Mouse (Mus musculus) megakaryocyte progenitor cell, adult 5-6 weeks (primary cell): Measurements from ENCODE around the gene Amer3. TPM values are rescaled to one million over a fixed set of nuclear protein-coding genes. Genes with fewer than 3 reads are reported as not detected.
A peak's percentile ranks its signal among the peaks of the same experiment; 100 is the strongest.
"Not testable (repeated sequence)": the region's sequence is repeated elsewhere in the genome, so short reads cannot be mapped to it uniquely, and the experiment has no call there.

ENCODE experiments used
- ATAC-seq: replicated peaks from 2 replicates; pipeline ENCODE4 v1.8.0; 2016; ENCODE audit warnings: mild to moderate bottlenecking, moderate TSS enrichment, inconsistent platforms; ENCODE audit not compliant: poor library complexity
- total RNA-seq, 2 experiments: library from RNA; stranded (forward) in 1 of 2; stranded (reverse) in 1 of 2; fragments of 157-497, 149-512 nt in 1 of 2; fragments of 200-1000 nt in 1 of 2; gene quantifications; 2 replicates each; pipeline versions ENCODE4 v1.2.3 to v1.2.4; 2015 to 2017

Gene Amer3
- total RNA-seq, 2 experiments from 2014 or later, result not detected

DNA sequence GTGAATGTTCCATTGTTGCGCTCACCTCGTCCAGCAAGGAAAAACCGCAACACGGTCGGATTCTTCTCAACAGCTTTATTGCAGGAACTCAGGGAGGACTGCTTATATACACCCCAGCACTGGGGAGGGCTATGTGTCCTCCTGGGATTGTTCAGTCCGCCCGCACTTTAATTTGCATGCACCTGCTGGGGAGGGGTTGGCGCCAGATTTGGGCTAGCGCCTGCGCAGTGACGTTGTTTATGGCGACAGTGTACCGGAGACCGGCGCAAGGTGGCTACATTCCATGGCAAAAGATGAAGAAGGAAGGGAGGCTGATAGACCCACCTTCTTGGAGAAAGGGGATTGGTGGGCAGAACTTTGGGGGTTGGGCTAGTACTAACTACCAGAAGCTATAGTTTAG is 20.5 kb downstream of the Amer3 start:
- no peak for ATAC-seq

DNA sequence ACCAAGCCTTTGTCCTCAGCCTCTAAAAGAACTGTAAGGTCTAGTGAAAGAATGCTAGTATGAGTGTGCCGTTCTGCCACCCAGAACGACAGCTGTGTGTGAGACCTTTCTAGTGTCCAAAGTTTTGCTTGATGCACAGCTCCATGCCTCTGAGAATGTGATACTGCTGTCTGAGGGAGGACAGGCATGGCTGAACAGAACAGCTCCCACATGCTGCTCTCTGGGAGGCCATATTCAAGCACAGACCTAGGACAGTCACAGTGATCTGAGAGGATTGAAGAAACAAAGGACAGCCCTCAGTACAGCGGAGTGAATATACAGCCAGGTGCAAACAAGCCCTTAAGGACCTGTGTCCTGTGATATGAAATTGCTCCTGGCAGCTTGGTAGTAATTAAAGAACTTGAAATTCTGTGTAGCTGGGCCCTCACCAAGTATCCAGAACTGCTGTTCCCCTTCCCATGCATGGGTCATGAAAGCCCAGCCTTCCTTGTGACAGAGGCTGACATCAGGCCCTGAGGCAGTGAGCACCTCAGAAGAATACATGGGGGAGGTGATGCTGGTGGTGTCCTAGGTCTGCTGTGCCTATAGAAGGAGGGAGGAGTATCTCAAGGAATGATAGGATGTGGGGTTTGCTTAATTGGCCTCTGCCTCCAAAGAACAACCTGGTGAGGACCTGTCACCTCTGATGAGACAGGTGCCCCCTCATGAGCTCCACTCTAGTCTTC is 22.0 kb downstream of the Amer3 start:
- ATAC-seq, result no peak

DNA sequence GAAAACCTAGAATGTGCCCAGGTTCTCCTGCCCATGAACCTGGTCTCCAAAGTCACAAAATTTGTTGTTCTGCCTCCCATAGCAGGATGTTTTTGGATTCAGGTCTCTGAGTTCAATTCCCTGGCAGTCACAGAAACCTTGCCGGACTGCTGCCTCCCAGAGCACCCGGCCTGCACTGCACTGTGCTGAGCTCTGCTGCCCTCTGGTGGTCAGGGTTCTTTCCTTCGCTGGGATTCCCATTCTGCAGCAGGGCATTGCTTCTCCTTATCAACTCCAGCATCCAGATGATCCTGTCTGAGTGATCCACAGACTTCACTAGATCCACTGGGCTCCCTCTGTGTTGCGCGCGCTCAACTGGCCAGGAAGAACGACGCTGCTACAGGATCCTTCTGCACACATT is 22.9 kb downstream of the Amer3 start:
- peak; percentile 100 for ATAC-seq

DNA sequence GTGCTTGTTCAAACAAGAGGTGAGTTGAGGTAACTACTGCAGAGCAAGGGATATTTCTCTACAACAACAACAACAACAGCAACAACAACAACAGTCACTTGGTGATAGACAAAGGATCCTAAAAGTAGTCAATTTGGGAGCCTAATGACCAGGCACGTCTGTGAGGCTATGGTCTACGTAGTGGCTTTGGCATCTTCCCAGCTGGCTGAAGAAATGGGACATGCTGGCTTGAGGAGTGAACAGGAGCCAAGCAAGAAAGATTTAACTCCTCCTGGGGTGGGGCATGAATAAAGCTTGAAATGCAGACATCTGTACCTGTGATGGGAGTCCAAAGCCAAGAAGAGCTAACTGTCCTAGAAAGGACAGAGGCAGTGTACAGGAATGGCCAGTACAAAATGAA is 34.3 kb downstream of the Amer3 start:
- ATAC-seq, result no peak

DNA sequence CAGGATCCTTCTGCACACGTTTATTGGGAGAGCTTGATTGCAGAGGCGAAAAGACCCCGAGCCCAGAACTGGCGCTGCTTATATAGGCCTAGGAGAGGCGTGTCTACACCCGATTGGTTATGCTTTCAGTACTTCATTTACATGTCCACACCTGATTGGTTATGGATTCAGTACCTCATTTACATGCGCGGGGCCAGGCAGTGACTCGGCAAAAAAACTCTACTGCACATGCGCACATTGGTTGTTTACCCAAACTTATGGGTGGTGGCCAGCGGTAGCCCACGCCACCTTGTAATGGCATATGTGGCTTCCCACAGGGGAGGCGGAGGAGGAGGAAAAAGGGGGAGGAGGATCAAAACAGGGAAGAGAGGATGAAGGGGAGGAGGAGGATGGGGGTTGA is 40.7 kb downstream of the Amer3 start:
- not testable (repeated sequence) for ATAC-seq

DNA sequence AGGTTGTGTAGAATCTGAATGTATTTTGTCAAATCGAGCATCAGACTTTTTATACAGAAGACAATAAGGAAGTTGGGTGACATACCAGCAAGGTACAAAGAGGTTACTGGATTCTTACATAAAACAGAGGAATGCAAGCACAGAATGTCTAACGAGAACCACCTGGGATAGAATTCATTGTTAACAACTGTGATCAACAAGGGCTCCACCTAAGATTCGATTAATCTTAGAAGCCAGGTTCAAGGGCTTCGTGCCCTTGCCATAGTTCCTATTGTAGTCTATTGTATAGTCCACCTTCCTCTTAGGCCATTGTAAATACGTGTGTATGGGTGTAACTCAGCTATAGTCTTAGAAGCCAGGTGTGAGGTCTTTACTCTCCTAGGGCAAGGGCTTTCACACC is 41.3 kb downstream of the Amer3 start:
- not testable (repeated sequence) for ATAC-seq

DNA sequence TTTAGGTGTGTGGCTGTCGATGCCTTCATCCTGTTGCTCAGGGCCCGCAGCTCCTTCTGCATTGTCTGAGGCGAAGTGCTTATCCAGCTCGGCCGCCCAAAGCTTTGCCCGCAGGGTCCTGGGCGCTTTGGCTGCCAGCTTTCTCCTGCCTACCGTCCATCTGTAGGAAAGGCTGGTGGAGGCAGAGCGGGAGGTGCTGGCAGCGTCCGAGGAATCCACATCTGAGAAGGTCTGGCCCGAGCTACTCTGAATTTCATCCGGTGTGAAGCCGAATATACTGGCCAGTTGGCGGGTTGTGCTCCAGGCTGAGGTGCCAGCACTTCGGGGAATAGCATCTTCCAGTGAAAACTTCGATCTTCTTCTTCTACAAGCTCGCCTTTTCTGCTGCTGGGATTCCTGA is 56.3 kb downstream of the Amer3 start:
- ATAC-seq, result no peak

Other genes starting within 250 kb of the Amer3 start
- 52.4 and 54.5 TPM in 2 replicates for gene Ccdc115, start 140.0 kb upstream of the Amer3 start, total RNA-seq (2015)
- gene Ccdc115, start 140.0 kb upstream of the Amer3 start, total RNA-seq (2017), result 65.5 and 65.9 TPM in 2 replicates
- gene Imp4, start 139.8 kb upstream of the Amer3 start, total RNA-seq (2015), result 53.6 and 69.7 TPM in 2 replicates
- gene Imp4, start 139.8 kb upstream of the Amer3 start, total RNA-seq (2017), result 29.5 and 32.1 TPM in 2 replicates
- gene Ptpn18, start 119.9 kb upstream of the Amer3 start, total RNA-seq (2015), result 51.7 and 55.5 TPM in 2 replicates
- 287 and 316 TPM in 2 replicates for gene Ptpn18, start 119.9 kb upstream of the Amer3 start, total RNA-seq (2017)
- 0.29 TPM in 1 of 2 replicates, not detected in the other for gene Prss39, start 81.2 kb upstream of the Amer3 start, total RNA-seq (2015)
- gene Prss39, start 81.2 kb upstream of the Amer3 start, total RNA-seq (2017), result not detected in 2 replicates
- gene Cfc1, start 44.0 kb upstream of the Amer3 start, total RNA-seq (2015), result 0.17 TPM in 1 of 2 replicates, not detected in the other
- gene Cfc1, start 44.0 kb upstream of the Amer3 start, total RNA-seq (2017), result not detected in 2 replicates
- gene Prss40, start 18.7 kb upstream of the Amer3 start, total RNA-seq (2015), result not detected in 2 replicates
- not detected in 2 replicates for gene Prss40, start 18.7 kb upstream of the Amer3 start, total RNA-seq (2017)